In the genomic region with DNA sequence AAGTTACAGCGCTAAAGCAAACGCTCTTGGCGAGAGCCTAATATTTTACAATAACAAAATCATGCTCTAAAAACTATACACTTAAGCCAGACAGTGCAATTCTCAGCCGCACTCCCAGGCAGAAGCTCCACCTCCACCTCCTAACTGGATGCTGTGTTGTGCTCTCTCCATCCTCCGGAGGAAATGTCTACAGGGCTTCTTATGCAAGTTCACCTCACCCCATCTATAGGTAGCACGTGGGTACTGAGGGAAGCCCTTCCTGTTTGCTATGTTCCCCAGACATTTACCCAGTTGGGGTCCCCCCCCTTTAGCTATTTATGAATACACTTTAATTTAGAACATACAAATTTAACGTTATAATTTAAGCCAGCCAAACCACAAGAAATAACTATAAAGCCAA, we compare ENCODE assay signal across 8 mouse cellular contexts. TPM values are rescaled to one million over a fixed set of nuclear protein-coding genes. Genes with fewer than 3 reads are reported as not detected.
DNase-seq lines count a peak whose midpoint lies in the region; ATAC-seq and TF ChIP-seq lines count a peak whose summit lies in the region.

No protein-coding gene starts in this region.

- no peaks in the 10 kb centered on the region for H3K9me3 ChIP-seq in hindbrain, embryonic 13.5 days

- peaks cover 19% of the 10 kb centered on the region; the same call in 1 of the 2 replicates for H3K27me3 ChIP-seq in hindbrain, embryonic 13.5 days

- peak; percentile 48 for TF ChIP-seq CTCF in layer of hippocampus, adult 2 months (conservative IDR thresholded peaks at IDR 0.05)
- TF ChIP-seq CTCF in olfactory bulb, adult 2 months (IDR thresholded peaks at IDR 0.05; ENCODE audit: insufficient read depth, low read depth, low read length): no peak

- ATAC-seq in hindbrain, embryonic 13.5 days (ENCODE audit: low FRiP score): no peak

- no peak for DNase-seq in layer of hippocampus, adult 2 months (ENCODE audit: low spot score in 2 of 2)
- no peak for DNase-seq in layer of hippocampus, adult 18-20 months (ENCODE audit: low spot score in 2 of 2)
- peak; percentile 77 for DNase-seq in brain, adult 2 months (ENCODE audit: low read depth, low spot score)
- DNase-seq in gastrocnemius, postnatal 25 days: no peak
- DNase-seq in spleen, adult 12 weeks (ENCODE audit: low spot score): no peak
- no peak for DNase-seq in urinary bladder, postnatal 14 days (ENCODE audit: low spot score)

- H3K9ac ChIP-seq in hindbrain, embryonic 13.5 days: peak overlapping the region; percentile 89

- peaks cover 60% of the 10 kb centered on the region for H3K4me1 ChIP-seq in hindbrain, embryonic 13.5 days (replicated peaks)
- peaks cover 11% of the 10 kb centered on the region for H3K4me1 ChIP-seq in olfactory bulb, adult 2 months (ENCODE audit: control insufficient read depth, insufficient read depth, low read length)

- H3K27ac ChIP-seq in layer of hippocampus, adult 2 months: peak overlapping the region; percentile 90
- H3K27ac ChIP-seq in hindbrain, embryonic 13.5 days: no peak overlapping the region
- H3K27ac ChIP-seq in olfactory bulb, adult 2 months (ENCODE audit: insufficient read depth, low read depth, low read length): no peak overlapping the region

- 60% methylated on average over 7 of the region's 7 CpGs for WGBS in hindbrain, embryonic 13.5 days
- 35% methylated on average over 7 of the region's 7 CpGs for WGBS in olfactory bulb, adult 2 months

- peak overlapping the region; percentile 74 for H3K4me2 ChIP-seq in hindbrain, embryonic 13.5 days

- H3K36me3 ChIP-seq in hindbrain, embryonic 13.5 days: no peaks in the 10 kb centered on the region

- no peak for TF ChIP-seq POLR2A in olfactory bulb, adult 2 months (IDR thresholded peaks at IDR 0.05; ENCODE audit: insufficient read depth, low read depth, low read length)

- H3K4me3 ChIP-seq in layer of hippocampus, adult 2 months: peak overlapping the region; percentile 91
- H3K4me3 ChIP-seq in hindbrain, embryonic 13.5 days: peak overlapping the region; percentile 77
- peak overlapping the region; percentile 26 for H3K4me3 ChIP-seq in olfactory bulb, adult 2 months (ENCODE audit: insufficient read depth, low read depth, low read length)

RNA-seq across cellular contexts. Expression of a gene that starts 2.0 kb away (rescaled TPM):
- total RNA-seq in layer of hippocampus, adult 2 months (2021): 10 to 100 TPM; 69.5 to 72.1 TPM
- total RNA-seq in layer of hippocampus, adult 18-20 months (2021): 10 to 100 TPM; 62.3 to 68.6 TPM
- polyA plus RNA-seq in hindbrain, embryonic 13.5 days (2015; fragmentation: Nextera tagmentation; extraction: Ambion mirVana): 24.7 and 26.5 TPM in 2 replicates
- polyA plus RNA-seq in olfactory bulb, adult 2 months (2012; ENCODE audit: insufficient read depth, insufficient read length, low replicate concordance, missing spikeins): 47.6 TPM in 1 of 2 replicates, not detected in the other
- 1 to 10 TPM; 5.5 to 8.2 TPM for total RNA-seq in gastrocnemius, postnatal 25 days (2021)

Comparison
In these comparisons a context has a peak if more than half of its experiments do, and no peak if none do; other contexts are left out.
1. H3K4me3 ChIP-seq: peak in every context shown above with its lines; median percentile 91 in layer of hippocampus, adult 2 months; 77 in hindbrain, embryonic 13.5 days; 26 in olfactory bulb, adult 2 months.
2. RNA of a gene that starts 2.0 kb away (total RNA-seq): 69.5 to 72.1 TPM in layer of hippocampus, adult 2 months and 62.3 to 68.6 TPM in layer of hippocampus, adult 18-20 months; 5.5 to 8.2 TPM in gastrocnemius, postnatal 25 days; every median in the first group is over 4 times any median in the second.